Mouse (Mus musculus) cerebellum, adult 2 months (tissue): ENCODE measurements around the gene Agbl5.

Source experiments
- CTCF ChIP-seq: fragments of 200-500 bp; IDR thresholded peaks from 2 replicates; pipeline ENCODE4 v1.5.1; 2011; ENCODE audit warnings: low read depth, mild to moderate bottlenecking, control low read depth, low read length, moderate library complexity, borderline replicate concordance; ENCODE audit not compliant: insufficient read depth
- POLR2A ChIP-seq: fragments of 200-500 bp; IDR thresholded peaks from 2 replicates; pipeline ENCODE4 v1.6.1; 2011; ENCODE audit warnings: low read length, control low read depth, borderline replicate concordance; ENCODE audit not compliant: insufficient read depth

- TF ChIP-seq POLR2A (no peak), CTCF (no peak)
Observed at GRCm38 (mm10) chr5:30916841-30917240, 28.3 kb downstream of the Agbl5 start.
